Mouse (Mus musculus) R1 (cell line): ENCODE results near the gene Pole2.
"Not testable (repeated sequence)": the region's sequence is repeated elsewhere in the genome, so short reads cannot be mapped to it uniquely, and the experiment has no call there.

ENCODE experiments used
- DNase-seq: peaks from one replicate; pipeline ENCODE4 v3.0.0-alpha.2; 2018; ENCODE audit warnings: low read depth, low spot score

The Pole2 gene

GRCm38 (mm10) chr12:69179371-69179770 lies 48.6 kb downstream of the Pole2 start:
- peak; percentile 86 for DNase-seq

GRCm38 (mm10) chr12:69177526-69177925 lies 50.5 kb downstream of the Pole2 start:
- DNase-seq, result peak; percentile 78

- no peak for DNase-seq
Measured at GRCm38 (mm10) chr12:69175975-69176374, 52.0 kb downstream of the Pole2 start.

- DNase-seq, result no peak
Measured at GRCm38 (mm10) chr12:69171307-69171706, 56.7 kb downstream of the Pole2 start.

- DNase-seq, result peak; percentile 89
Measured at GRCm38 (mm10) chr12:69168461-69169106, 59.4 kb downstream of the Pole2 start, which contains the start of gene Lrr1. Lrr1 (plus strand) TSS chr12:69168814.

GRCm38 (mm10) chr12:69167656-69168460 lies 60.1 kb downstream of the Pole2 start:
- no peak for DNase-seq

GRCm38 (mm10) chr12:69166861-69167581 lies 61.0 kb downstream of the Pole2 start:
- DNase-seq, result not testable (repeated sequence)

- DNase-seq, result peak; percentile 52
Measured at GRCm38 (mm10) chr12:69164904-69165303, 63.1 kb downstream of the Pole2 start.

GRCm38 (mm10) chr12:69163586-69163985 lies 64.4 kb downstream of the Pole2 start:
- not testable (repeated sequence) for DNase-seq

GRCm38 (mm10) chr12:69160677-69161076 lies 67.3 kb downstream of the Pole2 start:
- DNase-seq, result not testable (repeated sequence)

- DNase-seq, result peak; percentile 90
Measured at GRCm38 (mm10) chr12:69159578-69159940, 68.4 kb downstream of the Pole2 start.

GRCm38 (mm10) chr12:69158765-69159577 lies 69.0 kb downstream of the Pole2 start, which contains the start of gene Rps29:
Rps29 (minus strand) TSS chr12:69159186.
- peak; percentile 100 for DNase-seq

- DNase-seq, result peak; percentile 38
Measured at GRCm38 (mm10) chr12:69158366-69158764, 69.6 kb downstream of the Pole2 start.

GRCm38 (mm10) chr12:69157107-69157506 lies 70.9 kb downstream of the Pole2 start:
- DNase-seq, result peak; percentile 38

- DNase-seq, result no peak
Measured at GRCm38 (mm10) chr12:69156436-69156835, 71.6 kb downstream of the Pole2 start.

- no peak for DNase-seq
Measured at GRCm38 (mm10) chr12:69155923-69156322, 72.1 kb downstream of the Pole2 start.
